8 mouse cellular contexts compared by ENCODE assay signal in the genomic region with DNA sequence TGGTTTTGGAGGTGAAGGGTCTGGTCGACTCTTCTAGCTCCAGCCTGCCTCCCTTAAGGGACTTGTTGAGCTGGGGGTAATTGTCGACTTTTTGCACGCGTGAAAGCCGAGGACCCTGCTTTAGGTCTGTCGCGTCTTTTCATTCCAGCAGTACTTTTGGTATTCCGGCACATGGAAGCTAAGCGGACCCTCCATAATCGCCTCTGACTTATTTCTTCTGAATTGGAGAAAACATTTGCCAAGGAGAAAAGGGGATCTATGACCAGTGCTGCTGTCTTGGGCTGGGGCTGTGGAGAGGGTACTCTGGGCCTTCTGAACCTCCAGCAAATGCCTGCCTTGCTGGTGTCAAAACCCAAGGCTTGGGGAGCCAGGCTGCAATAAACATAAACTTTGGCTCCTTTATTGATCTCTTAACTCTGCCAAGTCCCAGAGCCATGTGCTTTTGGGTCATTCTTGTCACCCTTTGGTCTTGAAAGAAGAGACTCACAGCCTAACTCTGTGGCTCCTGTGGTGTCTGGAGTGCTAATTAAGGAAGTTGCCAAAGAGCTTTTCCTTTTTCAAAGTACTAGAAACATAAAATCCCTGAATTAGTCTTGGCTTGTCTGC. TPM values are rescaled to one million over a fixed set of nuclear protein-coding genes. Genes with fewer than 3 reads are reported as not detected.
DNase-seq lines count a peak whose midpoint lies in the region; ATAC-seq lines count a peak whose summit lies in the region.

No protein-coding gene starts in this region.

- peak overlapping the region; percentile 53 for H3K4me2 ChIP-seq in lung, embryonic 16.5 days (ENCODE audit: low read depth, low read length)
- H3K4me2 ChIP-seq in hindbrain, embryonic 15.5 days: peak overlapping the region; percentile 71

- H3K4me3 ChIP-seq in lung, embryonic 16.5 days (ENCODE audit: low read length): peak overlapping the region; percentile 89
- peak overlapping the region; percentile 81 for H3K4me3 ChIP-seq in embryonic facial prominence, embryonic 10.5 days
- peak overlapping the region; percentile 79 for H3K4me3 ChIP-seq in hindbrain, embryonic 15.5 days

- peaks cover 9% of the 10 kb centered on the region for H3K4me1 ChIP-seq in lung, embryonic 16.5 days (replicated peaks; ENCODE audit: control insufficient read depth, insufficient read depth, low read length)
- H3K4me1 ChIP-seq in embryonic facial prominence, embryonic 10.5 days: peaks cover 12% of the 10 kb centered on the region
- peaks cover 33% of the 10 kb centered on the region for H3K4me1 ChIP-seq in hindbrain, embryonic 15.5 days (replicated peaks)

- H3K27me3 ChIP-seq in lung, embryonic 16.5 days (ENCODE audit: control insufficient read depth, insufficient read depth, low read depth, low read length): no peaks in the 10 kb centered on the region
- H3K27me3 ChIP-seq in embryonic facial prominence, embryonic 10.5 days (replicated peaks; ENCODE audit: low read depth, poor library complexity, severe bottlenecking): no peaks in the 10 kb centered on the region
- no peaks in the 10 kb centered on the region for H3K27me3 ChIP-seq in hindbrain, embryonic 15.5 days

- WGBS in lung, embryonic 16.5 days: under 1% methylated on average over 10 of the region's 10 CpGs
- WGBS in embryonic facial prominence, embryonic 10.5 days: 4% methylated on average over 10 of the region's 10 CpGs
- WGBS in hindbrain, embryonic 15.5 days: 4% methylated on average over 10 of the region's 10 CpGs

- peak overlapping the region; percentile 79 for H3K27ac ChIP-seq in lung, embryonic 16.5 days (ENCODE audit: low read length)
- peak overlapping the region; percentile 92 for H3K27ac ChIP-seq in embryonic facial prominence, embryonic 10.5 days (replicated peaks)
- H3K27ac ChIP-seq in hindbrain, embryonic 15.5 days (replicated peaks): peak overlapping the region; percentile 97

- H3K9ac ChIP-seq in lung, embryonic 16.5 days (ENCODE audit: low read length): peak overlapping the region; percentile 92
- peak overlapping the region; percentile 69 for H3K9ac ChIP-seq in hindbrain, embryonic 15.5 days

- DNase-seq in lung, postnatal 14 days: no peak
- DNase-seq in embryonic facial prominence, embryonic 10.5 days (ENCODE audit: low spot score): no peak
- DNase-seq in mesoderm, embryonic 11.5 days (ENCODE audit: low read depth, low spot score): peak; percentile 6
- DNase-seq in layer of hippocampus, postnatal 36 days: no peak
- DNase-seq in thymus, postnatal 10 days (ENCODE audit: low spot score in 2 of 2): no peak
- DNase-seq in cerebellum, adult 18-20 months: no peak

- H3K36me3 ChIP-seq in lung, embryonic 16.5 days (ENCODE audit: control insufficient read depth, insufficient read depth, low read length): peaks cover 2% of the 10 kb centered on the region; the same call in 1 of the 2 replicates
- peaks cover 3% of the 10 kb centered on the region; the same call in 1 of the 2 replicates for H3K36me3 ChIP-seq in embryonic facial prominence, embryonic 10.5 days (replicated peaks)
- H3K36me3 ChIP-seq in hindbrain, embryonic 15.5 days: no peaks in the 10 kb centered on the region

- ATAC-seq in lung, embryonic 16.5 days (ENCODE audit: low read depth): peak; percentile 4; the same call in 1 of the 2 replicates
- 0 out of 2 replicates have a peak, but pooled peaks have one; percentile 0 for ATAC-seq in hindbrain, embryonic 15.5 days (ENCODE audit: low FRiP score, low read depth)

- no peaks in the 10 kb centered on the region for H3K9me3 ChIP-seq in lung, embryonic 16.5 days (ENCODE audit: control insufficient read depth, low read length)
- H3K9me3 ChIP-seq in embryonic facial prominence, embryonic 10.5 days: no peaks in the 10 kb centered on the region
- H3K9me3 ChIP-seq in hindbrain, embryonic 15.5 days: no peaks in the 10 kb centered on the region

RNA-seq across cellular contexts. Expression of a gene that starts 0.7 kb away (rescaled TPM):
- polyA plus RNA-seq in lung, embryonic 16.5 days (2015; fragmentation: Nextera tagmentation; extraction: Ambion mirVana): 1.5 and 2.0 TPM in 2 replicates
- polyA plus RNA-seq in embryonic facial prominence, embryonic 10.5 days (2016; fragmentation: Nextera tagmentation; extraction: Ambion mirVana): 1.4 and 2.6 TPM in 2 replicates
- polyA plus RNA-seq in hindbrain, embryonic 15.5 days (2015; fragmentation: Nextera tagmentation; extraction: Ambion mirVana): 1.6 and 1.7 TPM in 2 replicates
- under 1 TPM; 0.60 to 0.66 TPM for total RNA-seq in layer of hippocampus, postnatal 36 days (2021)

RNA-seq across cellular contexts. Expression of a gene that starts 0.8 kb away (rescaled TPM):
- 7.3 and 7.6 TPM in 2 replicates for polyA plus RNA-seq in lung, embryonic 16.5 days (2015; fragmentation: Nextera tagmentation; extraction: Ambion mirVana)
- 4.5 and 5.5 TPM in 2 replicates for polyA plus RNA-seq in embryonic facial prominence, embryonic 10.5 days (2016; fragmentation: Nextera tagmentation; extraction: Ambion mirVana)
- polyA plus RNA-seq in hindbrain, embryonic 15.5 days (2015; fragmentation: Nextera tagmentation; extraction: Ambion mirVana): 14.8 and 14.9 TPM in 2 replicates
- 10 to 100 TPM; 23.7 to 25.2 TPM for total RNA-seq in layer of hippocampus, postnatal 36 days (2021)

RNA-seq across cellular contexts. Expression of a gene that starts 13.0 kb away (rescaled TPM):
- polyA plus RNA-seq in lung, embryonic 16.5 days (2015; fragmentation: Nextera tagmentation; extraction: Ambion mirVana): 48.1 and 49.2 TPM in 2 replicates
- polyA plus RNA-seq in embryonic facial prominence, embryonic 10.5 days (2016; fragmentation: Nextera tagmentation; extraction: Ambion mirVana): 54.4 and 56.4 TPM in 2 replicates
- 93.0 and 102 TPM in 2 replicates for polyA plus RNA-seq in hindbrain, embryonic 15.5 days (2015; fragmentation: Nextera tagmentation; extraction: Ambion mirVana)
- total RNA-seq in layer of hippocampus, postnatal 36 days (2021): 100 to 1,000 TPM in 1 of 2 experiments, 10 to 100 TPM in 1; 89.6 to 123 TPM

RNA-seq across cellular contexts. Expression of a gene that starts 23.3 kb away (rescaled TPM):
- 9.4 and 11.1 TPM in 2 replicates for polyA plus RNA-seq in lung, embryonic 16.5 days (2015; fragmentation: Nextera tagmentation; extraction: Ambion mirVana)
- 6.8 TPM in 2 replicates for polyA plus RNA-seq in embryonic facial prominence, embryonic 10.5 days (2016; fragmentation: Nextera tagmentation; extraction: Ambion mirVana)
- 13.3 and 18.1 TPM in 2 replicates for polyA plus RNA-seq in hindbrain, embryonic 15.5 days (2015; fragmentation: Nextera tagmentation; extraction: Ambion mirVana)
- 1 to 10 TPM; 4.6 to 5.2 TPM for total RNA-seq in layer of hippocampus, postnatal 36 days (2021)

RNA-seq across cellular contexts. Expression of a gene that starts 23.4 kb away (rescaled TPM):
- 22.2 and 23.9 TPM in 2 replicates for polyA plus RNA-seq in lung, embryonic 16.5 days (2015; fragmentation: Nextera tagmentation; extraction: Ambion mirVana)
- 22.5 and 24.7 TPM in 2 replicates for polyA plus RNA-seq in embryonic facial prominence, embryonic 10.5 days (2016; fragmentation: Nextera tagmentation; extraction: Ambion mirVana)
- 37.7 and 38.2 TPM in 2 replicates for polyA plus RNA-seq in hindbrain, embryonic 15.5 days (2015; fragmentation: Nextera tagmentation; extraction: Ambion mirVana)
- 10 to 100 TPM; 30.2 to 32.0 TPM for total RNA-seq in layer of hippocampus, postnatal 36 days (2021)
